Mouse (Mus musculus) myocyte (in vitro differentiated cells): ENCODE results near the gene Smyd3. TPM values are rescaled to one million over a fixed set of nuclear protein-coding genes. Genes with fewer than 3 reads are reported as not detected.

Experiments
- H3K27me3 ChIP-seq: one replicate; pipeline ENCODE4 v1.6.1; 2011; ENCODE audit not compliant: control insufficient read depth, insufficient read depth, insufficient read length
- H3K36me3 ChIP-seq: one replicate; pipeline ENCODE4 v1.6.1; 2011; ENCODE audit not compliant: control insufficient read depth, insufficient read depth
- H3K4me2 ChIP-seq: one replicate; pipeline ENCODE4 v1.6.1; 2011; ENCODE audit warnings: low read depth, control low read depth
- H3K4me3 ChIP-seq: one replicate; pipeline ENCODE4 v1.5.1; 2011; ENCODE audit warnings: mild to moderate bottlenecking, control low read depth, moderate library complexity
- H3K79me2 ChIP-seq: one replicate; pipeline ENCODE4 v1.6.1; 2011; ENCODE audit not compliant: control insufficient read depth, insufficient read depth
- H3ac ChIP-seq: one replicate; pipeline ENCODE4 v1.6.1; 2011; ENCODE audit not compliant: control insufficient read depth, insufficient read length
- CEBPB ChIP-seq: IDR thresholded peaks from 2 replicates; pipeline ENCODE4 v1.6.1; 2011; ENCODE audit warnings: mild to moderate bottlenecking, moderate library complexity; ENCODE audit not compliant: poor library complexity, insufficient read depth, severe bottlenecking
- E2F4 ChIP-seq: IDR thresholded peaks from one replicate; pipeline ENCODE4 v1.6.1; 2011; ENCODE audit warnings: mild to moderate bottlenecking, control low read depth, moderate library complexity; ENCODE audit not compliant: insufficient read depth
- MAX ChIP-seq: IDR thresholded peaks from one replicate; pipeline ENCODE4 v1.6.1; 2011; ENCODE audit warnings: low read depth, mild to moderate bottlenecking, control low read depth
- MYOD1 ChIP-seq, 3 experiments: IDR thresholded peaks; one replicate each; pipeline ENCODE4 v1.6.1; 2011; ENCODE audit warnings: control low read depth in 2 of 3, low read depth in 2 of 3, mild to moderate bottlenecking in 2 of 3, moderate library complexity in 1 of 3; ENCODE audit not compliant: insufficient read length in 2 of 3, control insufficient read depth in 1 of 3
- MYOG ChIP-seq, 3 experiments: IDR thresholded peaks; one replicate each; pipeline ENCODE4 v1.6.1; 2011; ENCODE audit warnings: control low read depth in 2 of 3, low read depth in 2 of 3, mild to moderate bottlenecking in 2 of 3; ENCODE audit not compliant: insufficient read length in 2 of 3, control insufficient read depth in 1 of 3, insufficient read depth in 1 of 3
- POLR2A ChIP-seq: IDR thresholded peaks from one replicate; pipeline ENCODE4 v1.6.1; 2011; ENCODE audit warnings: low read depth, mild to moderate bottlenecking, control low read depth, moderate library complexity; ENCODE audit not compliant: insufficient read length
- POLR2AphosphoS2 ChIP-seq: IDR thresholded peaks from one replicate; pipeline ENCODE4 v1.6.1; 2011; ENCODE audit warnings: low read depth, control low read depth; ENCODE audit not compliant: insufficient read length
- REST ChIP-seq: IDR thresholded peaks from one replicate; pipeline ENCODE4 v1.6.1; 2011; ENCODE audit warnings: mild to moderate bottlenecking, control low read depth, moderate library complexity; ENCODE audit not compliant: insufficient read depth, insufficient read length
- SRF ChIP-seq: IDR thresholded peaks from one replicate; pipeline ENCODE4 v1.6.1; 2011; ENCODE audit warnings: low read depth; ENCODE audit not compliant: control insufficient read depth, insufficient read length
- TCF12 ChIP-seq: IDR thresholded peaks from one replicate; pipeline ENCODE4 v1.6.1; 2011; ENCODE audit warnings: mild to moderate bottlenecking, control low read depth; ENCODE audit not compliant: poor library complexity, insufficient read depth, severe bottlenecking
- TCF3 ChIP-seq: IDR thresholded peaks from one replicate; pipeline ENCODE4 v1.6.1; 2011; ENCODE audit warnings: low read depth, control low read depth; ENCODE audit not compliant: insufficient read length
- USF1 ChIP-seq: IDR thresholded peaks from one replicate; pipeline ENCODE4 v1.6.1; 2011; ENCODE audit warnings: low read depth, mild to moderate bottlenecking, control low read depth, moderate library complexity
- polyA plus RNA-seq: library from polyadenylated mRNA; unstranded; fragments of >200 nt; fragmentation: generic; extraction: Trizol; gene quantifications from one replicate; pipeline ENCODE4 v1.2.1, GENCODE M21; 2012; ENCODE audit warnings: missing spikeins

The Smyd3 gene
- polyA plus RNA-seq, 1 experiment, result 22.7 TPM

GRCm38 (mm10) chr1:179357111-179357510 lies 160.7 kb downstream of the Smyd3 start:
- no peak overlapping the region for H3K4me3 ChIP-seq
- H3K4me2 ChIP-seq, result no peak overlapping the region
- TF ChIP-seq MYOG (IDR thresholded peaks at IDR 0.05; ENCODE audit: control insufficient read depth in 1 of 3, insufficient read depth in 1 of 3, insufficient read length in 2 of 3, low read depth in 2 of 3), result no peak
- no peak for TF ChIP-seq MYOD1 (IDR thresholded peaks at IDR 0.05; ENCODE audit: control insufficient read depth in 1 of 3, insufficient read length in 2 of 3, low read depth in 2 of 3)
- no peak for TF ChIP-seq SRF
- no peak for TF ChIP-seq MAX
- TF ChIP-seq CEBPB, result no peak
- H3K36me3 ChIP-seq, result no peaks in the 10 kb centered on the region
- no peaks in the 10 kb centered on the region for H3K27me3 ChIP-seq
- H3K79me2 ChIP-seq, result no peaks in the 10 kb centered on the region
- no peak overlapping the region for H3ac ChIP-seq

GRCm38 (mm10) chr1:179354250-179354649 lies 163.6 kb downstream of the Smyd3 start:
- TF ChIP-seq REST, result no peak
- no peak for TF ChIP-seq TCF3
- Histone ChIP-seq H3K4me3 (no peak overlapping the region), H3K27me3 (no peaks in the 10 kb centered on the region), H3ac (no peak overlapping the region), H3K36me3 (no peaks in the 10 kb centered on the region), H3K79me2 (no peaks in the 10 kb centered on the region), H3K4me2 (no peak overlapping the region)

- Histone ChIP-seq H3K4me3 (no peak overlapping the region), H3K4me2 (no peak overlapping the region), H3K79me2 (no peaks in the 10 kb centered on the region), H3K27me3 (no peaks in the 10 kb centered on the region), H3ac (no peak overlapping the region), H3K36me3 (no peaks in the 10 kb centered on the region)
- TF ChIP-seq TCF3 (no peak), REST (no peak), SRF (no peak), USF1 (no peak), POLR2AphosphoS2 (no peak), CEBPB (no peak), MYOD1 (IDR thresholded peaks at IDR 0.05; ENCODE audit: control insufficient read depth in 1 of 3, insufficient read length in 2 of 3, low read depth in 2 of 3) (no peak), MAX (no peak), MYOG (IDR thresholded peaks at IDR 0.05; ENCODE audit: control insufficient read depth in 1 of 3, insufficient read depth in 1 of 3, insufficient read length in 2 of 3, low read depth in 2 of 3) (no peak), TCF12 (no peak), POLR2A (no peak), E2F4 (no peak)
Measured at GRCm38 (mm10) chr1:179345318-179345925, 172.4 kb downstream of the Smyd3 start.

- H3K79me2 ChIP-seq, result no peaks in the 10 kb centered on the region
- no peak overlapping the region for H3K4me3 ChIP-seq
- H3K36me3 ChIP-seq, result no peaks in the 10 kb centered on the region
- no peak overlapping the region for H3K4me2 ChIP-seq
- H3ac ChIP-seq, result no peak overlapping the region
- no peaks in the 10 kb centered on the region for H3K27me3 ChIP-seq
- TF ChIP-seq CEBPB (no peak), TCF12 (no peak), MYOG (IDR thresholded peaks at IDR 0.05; ENCODE audit: control insufficient read depth in 1 of 3, insufficient read depth in 1 of 3, insufficient read length in 2 of 3, low read depth in 2 of 3) (no peak), POLR2A (no peak), TCF3 (no peak), SRF (no peak), USF1 (no peak), POLR2AphosphoS2 (no peak), MAX (no peak), E2F4 (no peak), MYOD1 (IDR thresholded peaks at IDR 0.05; ENCODE audit: control insufficient read depth in 1 of 3, insufficient read length in 2 of 3, low read depth in 2 of 3) (no peak), REST (no peak)
Measured at GRCm38 (mm10) chr1:179343426-179343825, 174.4 kb downstream of the Smyd3 start.

- no peaks in the 10 kb centered on the region for H3K79me2 ChIP-seq
- H3K36me3 ChIP-seq, result no peaks in the 10 kb centered on the region
- H3ac ChIP-seq, result no peak overlapping the region
- H3K4me2 ChIP-seq, result no peak overlapping the region
- H3K4me3 ChIP-seq, result no peak overlapping the region
- TF ChIP-seq POLR2AphosphoS2 (no peak), MAX (no peak), MYOD1 (IDR thresholded peaks at IDR 0.05; ENCODE audit: control insufficient read depth in 1 of 3, insufficient read length in 2 of 3, low read depth in 2 of 3) (no peak), POLR2A (no peak), REST (no peak), TCF3 (no peak)
- no peaks in the 10 kb centered on the region for H3K27me3 ChIP-seq
Measured at GRCm38 (mm10) chr1:179341589-179341988, 176.3 kb downstream of the Smyd3 start.
